Mouse (Mus musculus): ENCODE data around the gene Zfp319.

- no peak for TF ChIP-seq POLR2A (IDR thresholded peaks at IDR 0.05; ENCODE audit: low read depth, low read length)
- TF ChIP-seq CTCF (IDR thresholded peaks at IDR 0.05; ENCODE audit: borderline replicate concordance, insufficient read depth, low read length): no peak
These were observed 29.3 kb downstream of the Zfp319 start for GRCm38 (mm10) chr8:95302410-95302809.
